Mouse (Mus musculus): Measurements from ENCODE around the gene Insig1.

DNA sequence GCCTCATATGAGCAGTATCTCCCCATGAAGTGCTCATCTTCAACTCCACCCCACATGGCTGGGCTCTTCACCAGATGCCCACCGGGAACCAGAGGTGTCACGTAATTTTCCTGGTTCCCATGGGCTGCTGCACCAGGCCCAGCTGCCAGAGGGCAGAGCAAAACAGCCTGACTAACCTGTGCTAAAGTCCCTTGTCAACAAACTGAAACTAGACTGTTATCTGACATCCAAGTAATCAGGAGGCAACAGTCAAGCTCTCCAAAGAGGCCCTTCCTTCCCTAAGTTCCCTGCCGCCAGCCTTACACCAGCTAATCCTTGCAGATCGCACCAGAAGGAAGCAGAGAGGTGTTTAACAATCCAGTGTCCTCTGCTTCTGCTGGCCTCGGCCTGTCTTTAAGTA is 4.9 kb upstream of the Insig1 start:
- TF ChIP-seq GATA1 (IDR thresholded peaks at IDR 0.05; ENCODE audit: low read length) (no peak; the same call in 1 of the 2 replicates), TAL1 (IDR thresholded peaks at IDR 0.05; ENCODE audit: low read length) (no peak)
